Mouse (Mus musculus) right cerebral cortex, adult 18-20 months (tissue): ENCODE measurements around the gene Endou.

ENCODE experiments used
- DNase-seq: peaks from one replicate; pipeline ENCODE4 v3.0.0; 2022; ENCODE audit warnings: mixed read lengths

Gene Endou

DNA sequence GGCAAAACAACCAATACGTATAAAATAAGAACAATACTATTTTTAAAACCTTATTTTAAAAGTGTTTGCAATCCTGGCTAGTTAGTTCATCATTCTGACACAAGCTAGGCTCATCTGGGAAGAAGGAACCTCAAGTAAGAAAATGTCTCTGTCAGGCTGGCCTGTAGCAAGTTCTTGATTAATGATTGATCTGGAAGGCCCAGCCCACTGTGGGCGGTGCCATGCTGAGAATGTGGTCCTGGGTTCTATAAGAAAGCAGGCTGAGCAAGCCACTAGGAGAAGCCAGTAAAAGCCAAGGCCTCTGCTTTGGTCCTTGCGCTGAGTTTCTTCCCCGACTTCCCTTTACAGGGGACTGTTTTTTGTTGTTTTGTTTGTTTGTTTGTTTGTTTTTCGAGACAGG, 21.4 kb upstream of the Endou start:
- DNase-seq, result no peak

DNA sequence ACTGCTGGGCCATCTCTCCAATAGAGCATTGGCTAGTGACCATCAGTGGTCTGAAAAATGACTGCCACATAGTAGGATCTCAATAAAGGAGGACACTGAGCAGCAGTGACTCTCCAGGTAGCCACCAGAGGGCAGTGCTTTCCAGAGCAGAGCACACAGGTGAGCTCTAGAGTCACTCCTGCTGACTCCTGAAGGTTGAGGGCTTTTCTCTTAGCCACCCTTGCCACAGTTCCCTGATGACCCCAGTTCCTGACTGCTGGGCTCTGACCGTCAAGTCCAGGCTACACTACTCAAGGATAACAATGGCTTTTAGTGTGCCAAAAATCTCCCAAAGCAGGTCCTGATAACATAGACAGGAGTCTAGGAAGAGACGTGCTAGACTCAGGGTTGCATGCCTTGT, 20.5 kb upstream of the Endou start:
- no peak for DNase-seq

DNA sequence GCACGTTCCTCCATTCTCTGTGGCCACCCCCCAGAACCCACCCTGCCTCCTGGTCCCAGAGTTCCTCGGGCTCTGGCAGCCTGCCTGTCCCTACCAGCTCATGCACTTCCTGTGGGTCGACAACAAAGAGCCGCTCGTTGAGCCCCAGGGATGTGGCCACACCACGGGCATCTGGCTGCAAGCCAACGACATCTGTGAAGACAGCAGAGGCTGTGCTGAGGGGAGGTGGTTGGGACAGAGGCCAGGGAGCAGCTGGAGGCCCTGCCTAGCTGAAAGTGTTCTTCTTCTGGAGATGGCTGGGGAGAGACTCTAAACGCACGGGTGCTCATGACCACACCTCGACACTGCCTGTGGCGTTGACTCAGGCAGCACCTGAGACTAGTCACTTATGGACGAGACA, 19.6 kb upstream of the Endou start:
- DNase-seq, result peak; percentile 85

DNA sequence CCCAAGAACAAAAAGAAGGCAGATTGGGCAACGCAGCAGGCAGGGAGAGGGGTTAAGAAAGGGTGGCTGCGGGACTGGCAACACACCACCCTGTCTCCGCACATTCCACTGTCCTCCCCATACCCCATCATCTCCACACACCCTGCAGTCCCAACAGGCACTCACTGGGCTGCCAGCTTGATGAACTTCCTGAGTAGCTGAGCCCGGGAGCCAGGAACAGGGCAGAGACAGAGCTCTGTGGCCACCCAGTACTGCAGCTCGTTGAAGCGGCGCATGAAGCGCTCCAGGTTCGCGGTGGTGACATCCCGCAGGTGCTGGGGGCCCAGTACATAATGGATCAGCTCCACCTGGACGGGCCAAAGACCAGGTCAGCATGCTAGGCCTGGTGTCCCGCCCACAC, 18.7 kb upstream of the Endou start:
- DNase-seq, result no peak

DNA sequence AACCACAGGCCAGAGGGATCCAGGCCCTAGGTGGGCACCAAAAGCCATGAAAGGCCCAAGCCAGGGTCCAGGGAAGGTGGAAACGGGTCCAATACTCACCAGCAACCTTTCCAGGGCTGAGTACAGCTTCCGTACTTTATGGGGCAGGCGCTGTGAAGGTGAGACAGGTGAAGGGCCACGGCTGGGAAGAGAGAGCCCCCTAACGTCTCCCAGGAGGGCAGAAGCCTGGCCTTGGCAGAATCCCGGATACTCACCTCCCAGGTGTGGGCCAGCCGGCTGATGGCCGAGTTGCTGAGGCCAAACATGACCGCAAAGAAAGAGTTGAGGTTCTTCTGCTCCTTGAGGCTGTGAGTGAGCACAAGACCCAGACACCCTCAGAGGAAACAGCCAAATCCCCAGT, 18.3 kb upstream of the Endou start:
- no peak for DNase-seq

GRCm38 (mm10) chr15:97748964-97749363, 17.8 kb upstream of the Endou start:
- no peak for DNase-seq

- DNase-seq, result no peak
Measured at GRCm38 (mm10) chr15:97748309-97748708, 17.2 kb upstream of the Endou start.

DNA sequence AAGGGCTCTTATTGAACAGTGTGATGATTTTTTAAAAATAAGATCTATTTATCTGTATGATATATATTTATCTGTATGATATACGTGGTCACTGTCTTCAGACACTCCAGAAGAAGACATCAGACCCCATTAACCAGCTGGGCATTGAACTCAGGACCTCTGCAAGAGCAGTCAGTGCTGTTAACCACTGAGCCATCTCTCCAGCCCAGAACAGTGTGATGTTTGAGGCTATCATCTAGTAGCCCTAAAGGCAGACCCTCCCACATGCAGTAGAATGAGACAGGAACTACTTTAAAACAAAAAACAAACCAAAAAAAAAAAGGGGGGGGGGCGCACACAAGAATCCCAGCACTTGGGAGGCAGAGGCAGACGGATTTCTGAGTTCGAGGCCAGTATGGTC, 16.3 kb upstream of the Endou start:
- DNase-seq, result no peak

DNA sequence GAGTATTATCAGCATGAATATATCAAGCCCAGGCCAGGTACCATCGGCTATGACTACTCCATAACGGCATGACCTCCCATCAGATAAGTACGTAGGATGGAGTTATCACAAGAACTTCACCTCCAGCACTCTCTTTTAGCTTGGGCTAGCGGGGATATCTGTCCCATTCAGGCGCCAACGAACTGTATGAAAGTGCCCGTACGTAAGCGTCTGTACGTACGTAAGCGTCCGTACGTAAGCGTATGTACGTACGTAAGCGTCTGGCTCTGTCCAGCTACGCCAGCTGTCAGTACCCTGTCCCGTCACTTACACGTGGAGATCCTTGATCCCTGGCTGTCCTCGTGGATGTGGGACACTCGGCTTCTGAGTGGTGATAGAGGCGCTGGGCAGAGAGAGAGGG, 15.6 kb upstream of the Endou start:
- no peak for DNase-seq

DNA sequence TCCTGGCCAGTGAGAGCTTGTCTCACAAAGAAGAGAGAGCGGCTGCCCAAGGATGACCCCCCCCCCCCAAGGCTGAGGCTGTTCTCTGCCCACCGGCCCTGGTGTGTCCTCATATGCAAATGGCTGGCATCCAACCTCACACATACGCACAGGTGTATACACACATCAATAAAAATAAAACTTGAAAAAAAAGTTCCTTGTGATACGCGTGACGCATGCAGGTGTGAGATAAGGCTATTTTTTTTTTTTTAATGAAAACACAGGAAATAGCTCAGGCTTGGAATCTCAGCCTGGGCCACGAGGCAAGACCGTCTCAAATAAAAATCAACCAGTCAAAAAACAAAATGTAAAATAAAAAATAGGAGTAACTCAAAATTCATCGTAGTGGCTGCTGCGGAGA, 15.1 kb upstream of the Endou start:
- DNase-seq, result no peak

GRCm38 (mm10) chr15:97745331-97745730, 14.2 kb upstream of the Endou start:
- peak; percentile 40 for DNase-seq

DNA sequence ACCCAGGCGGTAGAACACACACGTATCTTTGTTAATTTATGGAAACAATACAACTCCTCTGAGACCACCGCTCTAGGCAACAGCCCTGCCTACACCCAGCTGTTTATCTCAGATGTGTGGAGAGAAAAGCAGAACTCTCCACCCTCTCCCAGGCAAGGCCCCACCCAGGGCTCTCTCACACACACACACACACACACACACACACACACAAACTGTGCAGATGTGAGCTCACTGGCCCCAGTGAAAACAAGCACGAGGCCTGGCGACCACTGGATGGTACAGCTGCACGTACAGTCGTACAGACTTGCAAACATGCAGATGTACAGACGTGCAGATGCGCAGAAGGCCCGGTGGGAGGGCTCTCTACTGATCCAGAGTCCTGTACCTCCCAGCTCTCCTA, 13.8 kb upstream of the Endou start:
- no peak for DNase-seq

DNA sequence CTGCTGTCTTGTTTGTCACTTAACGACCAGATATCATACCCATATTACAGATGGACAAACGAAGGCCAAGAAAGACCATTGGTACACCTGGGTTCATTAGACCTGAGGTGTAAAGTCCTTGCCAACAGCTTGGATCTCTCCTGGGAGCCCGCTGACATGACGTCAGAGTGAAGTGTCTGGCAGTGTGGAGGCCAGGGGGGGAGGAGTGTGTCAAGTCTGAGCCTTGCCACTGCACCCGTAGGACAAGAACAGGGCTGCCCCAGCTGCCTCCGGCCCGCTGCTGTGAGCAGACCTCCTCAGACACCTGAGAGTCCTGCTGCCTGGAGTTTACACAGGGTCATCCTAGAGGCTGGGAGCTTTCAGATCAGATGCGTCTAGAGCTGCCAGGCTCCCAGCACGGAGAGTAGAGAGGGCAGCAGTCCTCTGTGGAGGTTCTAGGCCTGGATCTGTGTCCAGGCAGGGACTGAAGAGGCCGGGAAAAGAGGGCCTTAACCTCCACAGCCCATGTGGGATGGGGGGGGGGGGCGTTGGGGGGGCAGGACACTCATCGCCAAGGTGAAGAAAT, 12.9 kb upstream of the Endou start:
- no peak for DNase-seq

- DNase-seq, result no peak
Measured at GRCm38 (mm10) chr15:97743210-97743609, 12.1 kb upstream of the Endou start.

GRCm38 (mm10) chr15:97742600-97742999, 11.5 kb upstream of the Endou start:
- DNase-seq, result no peak

DNA sequence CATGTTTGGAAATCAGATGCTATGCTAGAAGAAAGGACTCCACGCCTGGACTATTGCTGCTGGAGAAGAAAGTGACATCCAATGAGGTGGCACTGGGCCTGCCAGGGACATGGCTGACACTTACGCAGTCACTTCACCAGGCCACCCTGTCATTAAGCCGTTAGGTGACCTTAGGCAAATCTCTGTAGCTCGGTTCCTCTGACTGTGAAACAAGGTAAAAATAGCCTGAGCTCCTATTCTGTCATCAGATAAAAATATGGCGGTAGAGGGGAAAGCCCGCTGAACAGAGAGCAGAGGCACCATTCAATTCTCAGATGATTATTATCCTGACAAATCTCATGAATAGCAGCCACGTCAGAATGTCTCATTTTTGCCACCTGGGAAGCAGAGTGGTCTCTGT, 10.9 kb upstream of the Endou start:
- DNase-seq, result no peak

DNA sequence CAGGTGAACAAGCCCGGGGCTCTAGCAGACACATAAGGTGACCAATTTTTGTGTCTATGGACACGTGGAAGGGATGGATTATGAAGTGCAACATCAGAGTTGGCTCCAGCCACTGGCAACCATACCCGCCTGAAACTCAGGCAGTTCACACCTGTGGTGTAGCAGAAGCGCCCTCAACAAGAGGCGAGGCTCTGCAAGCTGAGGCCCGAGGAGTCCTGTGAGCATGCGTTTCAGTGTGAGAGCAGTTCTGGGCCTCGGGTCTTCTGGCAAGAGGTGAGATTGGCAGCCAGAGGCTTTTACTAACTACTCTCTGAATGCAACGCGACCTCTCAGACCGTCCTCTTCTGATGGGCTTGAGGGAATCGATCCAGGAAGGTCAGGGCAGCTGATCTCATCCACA, 10.5 kb upstream of the Endou start:
- DNase-seq, result no peak

GRCm38 (mm10) chr15:97740283-97740732, 9.2 kb upstream of the Endou start:
- DNase-seq, result no peak

DNA sequence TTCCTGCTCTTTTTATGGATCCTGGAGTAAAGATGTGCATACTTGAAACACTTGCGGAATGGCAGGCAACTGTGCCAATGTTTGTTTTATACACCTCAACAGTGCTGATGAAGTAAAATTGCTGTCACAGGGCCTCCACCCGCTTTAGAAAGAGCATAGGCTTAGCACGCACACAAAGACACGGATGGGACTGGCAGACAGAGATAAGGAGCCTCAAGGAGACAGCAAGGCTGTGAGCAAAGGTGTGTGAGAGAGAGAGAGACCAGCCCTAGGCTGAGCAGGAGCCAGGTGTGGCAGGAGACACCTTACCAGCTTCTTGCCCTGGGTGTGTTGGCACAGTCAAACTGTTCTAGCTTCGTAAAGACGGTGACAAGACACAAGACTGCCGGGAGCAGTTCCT, 7.8 kb upstream of the Endou start:
- no peak for DNase-seq

DNA sequence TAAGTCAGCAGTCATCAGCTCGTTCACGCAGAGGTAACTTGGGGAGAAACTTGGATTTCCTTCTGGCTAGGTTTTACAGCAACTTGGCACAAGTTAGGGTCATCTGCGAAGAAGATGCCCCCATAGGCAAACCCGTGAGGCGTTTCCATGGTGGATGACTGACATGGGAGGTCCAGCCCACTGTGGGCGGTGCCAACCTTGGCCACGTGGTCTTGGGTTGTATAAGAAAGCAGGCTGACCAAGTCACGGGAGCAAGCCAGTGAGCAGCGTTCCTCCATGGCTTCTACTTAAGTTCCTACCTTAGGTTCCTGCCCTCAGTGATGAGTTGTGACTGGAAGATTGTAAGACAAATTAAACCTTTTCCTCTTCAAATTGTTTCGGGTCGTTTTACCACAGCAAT, 849 bp upstream of the Endou start:
- no peak for DNase-seq

DNA sequence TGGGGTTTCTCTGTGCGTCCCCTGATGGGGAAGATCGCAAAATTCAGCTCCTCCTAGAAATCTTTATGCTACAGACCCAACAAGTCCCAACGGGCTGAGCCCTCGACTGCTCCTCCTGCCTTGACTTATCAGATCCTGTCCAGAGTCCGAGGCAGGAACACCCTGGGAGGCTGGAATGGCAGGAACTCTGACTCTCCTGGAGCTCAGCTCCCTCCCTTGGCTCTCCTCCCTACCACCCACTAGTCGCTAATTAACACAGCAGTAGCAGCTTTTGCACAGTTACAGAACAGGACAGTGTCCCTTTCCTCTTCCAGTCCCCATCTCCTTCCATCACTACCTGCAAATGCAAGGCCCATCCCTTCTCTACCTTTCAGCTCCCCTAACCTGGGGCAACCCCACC, 774 bp downstream of the Endou start:
- DNase-seq, result no peak

- DNase-seq, result peak; percentile 64
Measured at GRCm38 (mm10) chr15:97728804-97729203, 2.3 kb downstream of the Endou start.

GRCm38 (mm10) chr15:97728394-97728793, 2.7 kb downstream of the Endou start:
- no peak for DNase-seq

- DNase-seq, result no peak
Measured at GRCm38 (mm10) chr15:97727520-97727919, 3.6 kb downstream of the Endou start.

- DNase-seq, result no peak
Measured at GRCm38 (mm10) chr15:97727048-97727447, 4.1 kb downstream of the Endou start.

- no peak for DNase-seq
Measured at GRCm38 (mm10) chr15:97726310-97726709, 4.8 kb downstream of the Endou start.
